22 mouse cellular contexts compared by ENCODE assay signal in genomic region chr17:83050591-83051197, GRCm38 (mm10).
DNase-seq lines count a peak whose midpoint lies in the region; ATAC-seq lines count a peak whose summit lies in the region.
"Had no signal": no experiment of that assay in that cellular context is flagged by ENCODE, and none has a peak within 500 bp of the region (broad histone marks: within the 10 kb centered on the region; RNA-seq: fewer than 3 reads in every experiment).

No protein-coding gene starts in this region.

- no peaks in the 10 kb centered on the region for H3K9me3 ChIP-seq in lung, embryonic 16.5 days (ENCODE audit: control insufficient read depth, low read length)
- no peaks in the 10 kb centered on the region for H3K9me3 ChIP-seq in embryonic facial prominence, embryonic 10.5 days
- H3K9me3 ChIP-seq in forebrain, embryonic 11.5 days (ENCODE audit: control insufficient read depth, low read length), result no peaks in the 10 kb centered on the region
- no peaks in the 10 kb centered on the region for H3K9me3 ChIP-seq in forebrain, embryonic 14.5 days (replicated peaks; ENCODE audit: control insufficient read depth, low read length)
- H3K9me3 ChIP-seq: embryonic facial prominence, embryonic 15.5 days; forebrain, embryonic 10.5 days; hindbrain, embryonic 13.5 days; limb, embryonic 15.5 days; liver, embryonic 15.5 days; midbrain, embryonic 10.5 days had no signal

- H3K9ac ChIP-seq in lung, embryonic 16.5 days (ENCODE audit: low read length), result no peak overlapping the region
- no peak overlapping the region for H3K9ac ChIP-seq in forebrain, embryonic 11.5 days (ENCODE audit: low read length)
- H3K9ac ChIP-seq in forebrain, embryonic 14.5 days (ENCODE audit: low read length), result no peak overlapping the region
- H3K9ac ChIP-seq: embryonic facial prominence, embryonic 15.5 days; hindbrain, embryonic 13.5 days; limb, embryonic 15.5 days; liver, embryonic 15.5 days had no signal

- no peak overlapping the region for H3K4me2 ChIP-seq in lung, embryonic 16.5 days (ENCODE audit: low read depth, low read length)
- no peak overlapping the region for H3K4me2 ChIP-seq in forebrain, embryonic 11.5 days (ENCODE audit: low read depth, low read length, severe bottlenecking)
- no peak overlapping the region for H3K4me2 ChIP-seq in forebrain, embryonic 14.5 days (ENCODE audit: low read length)
- H3K4me2 ChIP-seq: embryonic facial prominence, embryonic 15.5 days; hindbrain, embryonic 13.5 days; limb, embryonic 15.5 days; liver, embryonic 15.5 days had no signal

- H3K4me3 ChIP-seq in lung, embryonic 16.5 days (ENCODE audit: low read length), result no peak overlapping the region
- H3K4me3 ChIP-seq in embryonic facial prominence, embryonic 10.5 days, result no peak overlapping the region
- H3K4me3 ChIP-seq in forebrain, embryonic 11.5 days (ENCODE audit: low read depth, low read length), result no peak overlapping the region
- no peak overlapping the region for H3K4me3 ChIP-seq in forebrain, embryonic 14.5 days (ENCODE audit: low read depth, low read length)
- H3K4me3 ChIP-seq: embryonic facial prominence, embryonic 15.5 days; forebrain, embryonic 10.5 days; hindbrain, embryonic 13.5 days; limb, embryonic 15.5 days; liver, embryonic 15.5 days; midbrain, embryonic 10.5 days had no signal

- H3K36me3 ChIP-seq in lung, embryonic 16.5 days (ENCODE audit: control insufficient read depth, insufficient read depth, low read length), result no peaks in the 10 kb centered on the region
- H3K36me3 ChIP-seq in embryonic facial prominence, embryonic 10.5 days (replicated peaks), result no peaks in the 10 kb centered on the region
- H3K36me3 ChIP-seq in forebrain, embryonic 11.5 days (ENCODE audit: control insufficient read depth, insufficient read depth, low read length), result no peaks in the 10 kb centered on the region
- H3K36me3 ChIP-seq in forebrain, embryonic 14.5 days (ENCODE audit: control insufficient read depth, insufficient read depth, low read length), result no peaks in the 10 kb centered on the region
- H3K36me3 ChIP-seq: embryonic facial prominence, embryonic 15.5 days; forebrain, embryonic 10.5 days; G1E; hindbrain, embryonic 13.5 days; limb, embryonic 15.5 days; liver, embryonic 15.5 days; midbrain, embryonic 10.5 days had no signal

- ATAC-seq in lung, embryonic 16.5 days (ENCODE audit: low read depth), result no peak
- no peak for ATAC-seq in forebrain, embryonic 11.5 days (replicated peaks; ENCODE audit: low FRiP score)
- ATAC-seq in forebrain, embryonic 14.5 days, result no peak
- ATAC-seq: inflammation-experienced regulatory T-cells, adult 6 months had no signal

- H3K4me1 ChIP-seq in lung, embryonic 16.5 days (replicated peaks; ENCODE audit: control insufficient read depth, insufficient read depth, low read length), result peaks cover 13% of the 10 kb centered on the region
- peaks cover 35% of the 10 kb centered on the region for H3K4me1 ChIP-seq in embryonic facial prominence, embryonic 10.5 days
- no peaks in the 10 kb centered on the region for H3K4me1 ChIP-seq in forebrain, embryonic 11.5 days (replicated peaks; ENCODE audit: control insufficient read depth, insufficient read depth, low read length)
- no peaks in the 10 kb centered on the region for H3K4me1 ChIP-seq in forebrain, embryonic 14.5 days (ENCODE audit: control insufficient read depth, insufficient read depth, low read length)
- H3K4me1 ChIP-seq: limb, embryonic 15.5 days; liver, embryonic 15.5 days had no signal

- peak; percentile 51 for DNase-seq in embryo, embryonic 10 days (ENCODE audit: low spot score)
- no peak for DNase-seq in embryo, embryonic 9.5 days (ENCODE audit: extremely low spot score)
- DNase-seq in lung, postnatal 4 days, result no peak
- DNase-seq in embryonic facial prominence, embryonic 10.5 days (ENCODE audit: low spot score), result peak; percentile 59
- no peak for DNase-seq in forebrain, embryonic 11.5 days (ENCODE audit: low spot score)
- DNase-seq in forebrain, embryonic 14.5 days (ENCODE audit: low spot score), result no peak
- DNase-seq: cerebellum, adult 18-20 months; cerebellum, postnatal 25 days; gastrocnemius, postnatal 14 days; kidney, adult 8-10 months; kidney, postnatal 25 days; right cerebral cortex, adult 18-20 months; thymus, postnatal 36 days had no signal

- H3K27ac ChIP-seq in lung, embryonic 16.5 days (ENCODE audit: low read length), result peak overlapping the region; percentile 23; the same call in 1 of the 2 replicates
- H3K27ac ChIP-seq in embryonic facial prominence, embryonic 10.5 days (replicated peaks), result 0 out of 2 replicates have a peak overlapping the region, but pooled peaks have one; percentile 26
- no peak overlapping the region for H3K27ac ChIP-seq in forebrain, embryonic 11.5 days (ENCODE audit: low read depth, low read length)
- no peak overlapping the region for H3K27ac ChIP-seq in forebrain, embryonic 14.5 days (ENCODE audit: low read depth, low read length)
- H3K27ac ChIP-seq: embryonic facial prominence, embryonic 15.5 days; forebrain, embryonic 10.5 days; hindbrain, embryonic 13.5 days; limb, embryonic 15.5 days; liver, embryonic 15.5 days; midbrain, embryonic 10.5 days had no signal

- H3K27me3 ChIP-seq in lung, embryonic 16.5 days (ENCODE audit: control insufficient read depth, insufficient read depth, low read depth, low read length), result no peaks in the 10 kb centered on the region
- H3K27me3 ChIP-seq in embryonic facial prominence, embryonic 10.5 days (replicated peaks; ENCODE audit: low read depth, poor library complexity, severe bottlenecking), result peaks cover 73% of the 10 kb centered on the region
- no peaks in the 10 kb centered on the region for H3K27me3 ChIP-seq in forebrain, embryonic 11.5 days (ENCODE audit: control insufficient read depth, insufficient read depth, low read length)
- H3K27me3 ChIP-seq in forebrain, embryonic 14.5 days (replicated peaks; ENCODE audit: control insufficient read depth, insufficient read depth, low read length), result no peaks in the 10 kb centered on the region
- H3K27me3 ChIP-seq: liver, embryonic 15.5 days had no signal

- WGBS in lung, embryonic 16.5 days, result 76% methylated on average over 11 of the region's 11 CpGs
- 25% methylated on average over 11 of the region's 11 CpGs for WGBS in embryonic facial prominence, embryonic 10.5 days
- whole genome bisulfite sequencing in forebrain, embryonic 11.5 days, result 27% methylated on average over 11 of the region's 11 CpGs
- 22% methylated on average over 11 of the region's 11 CpGs for WGBS in forebrain, embryonic 14.5 days

Comparison
In these comparisons a context has a peak if more than half of its experiments do, and no peak if none do; other contexts are left out.
1. DNase-seq: peak in embryo, embryonic 10 days (single experiment) and embryonic facial prominence, embryonic 10.5 days (single experiment); none in embryo, embryonic 9.5 days (single experiment), lung, postnatal 4 days (0 of 2), forebrain, embryonic 11.5 days (single experiment) and forebrain, embryonic 14.5 days (single experiment).
2. H3K27ac ChIP-seq: peak in lung, embryonic 16.5 days (single experiment) and embryonic facial prominence, embryonic 10.5 days (single experiment); none in forebrain, embryonic 11.5 days (single experiment) and forebrain, embryonic 14.5 days (single experiment).